Mouse (Mus musculus) left cerebral cortex, adult 2 months (tissue): ENCODE results near the gene Zfp652. TPM values are rescaled to one million over a fixed set of nuclear protein-coding genes. Genes with fewer than 3 reads are reported as not detected.
"Not testable (repeated sequence)": the region's sequence is repeated elsewhere in the genome, so short reads cannot be mapped to it uniquely, and the experiment has no call there.

Experiments
- DNase-seq, 2 experiments: peaks; one replicate each; pipeline ENCODE4 v3.0.0; 2021 to 2022; ENCODE audit warnings: low spot score in 2 of 2, mixed read lengths in 1 of 2; ENCODE audit errors: extremely low spot score in 1 of 2
- H3K27ac ChIP-seq: fragments of 200-600 bp; 2 replicates; pipeline ENCODE4 v1.8.1; 2022
- H3K4me3 ChIP-seq: fragments of 200-600 bp; 2 replicates; pipeline ENCODE4 v1.8.1; 2022
- CTCF ChIP-seq: fragments of 200-600 bp; IDR thresholded peaks from 2 replicates; pipeline ENCODE4 v1.8.1; 2022; ENCODE audit warnings: antibody characterized with exemption, mild to moderate bottlenecking, moderate library complexity
- intact Hi-C: fragments of 180-260 bp; cut with DNase I; formaldehyde crosslinking; loops from one replicate; pipeline ENCODE4 v1.15.1; 2025
- total RNA-seq, 2 experiments: library from RNA; stranded (reverse); gene quantifications; 2 replicates each; pipeline ENCODE4 v1.2.3; 2021

Zfp652 gene
- total RNA-seq, 2 experiments from 2014 or later: 42.3 to 43.5 TPM

DNA sequence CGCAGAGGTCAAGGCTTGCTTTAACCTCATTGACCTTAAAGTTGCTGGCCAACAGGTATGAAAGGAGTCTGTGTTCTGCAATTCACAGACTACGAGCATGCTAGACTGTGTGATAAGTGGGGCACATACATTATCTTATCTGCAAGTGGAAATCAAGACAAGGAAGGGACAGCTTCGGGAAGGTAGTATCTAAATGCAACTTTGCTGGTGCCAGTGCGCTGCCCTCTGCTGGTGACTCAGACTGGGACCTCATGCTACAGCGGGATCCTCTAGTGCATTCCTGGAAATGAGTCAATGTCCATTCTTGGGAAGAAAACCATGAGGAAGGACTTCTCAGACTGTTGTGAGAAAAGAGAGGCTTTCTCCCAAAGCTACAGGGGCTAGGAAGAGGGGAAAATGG lies 141.2 kb downstream of the Zfp652 start:
- intact Hi-C loops: loop anchor here (2.0 kb wide), 1 partner anchor 25 kb away; no protein-coding TSS in a partner anchor
- TF ChIP-seq CTCF: peak; percentile 72
- H3K27ac ChIP-seq: no peak overlapping the region
- no peak overlapping the region for H3K4me3 ChIP-seq
- DNase-seq: no peak

DNA sequence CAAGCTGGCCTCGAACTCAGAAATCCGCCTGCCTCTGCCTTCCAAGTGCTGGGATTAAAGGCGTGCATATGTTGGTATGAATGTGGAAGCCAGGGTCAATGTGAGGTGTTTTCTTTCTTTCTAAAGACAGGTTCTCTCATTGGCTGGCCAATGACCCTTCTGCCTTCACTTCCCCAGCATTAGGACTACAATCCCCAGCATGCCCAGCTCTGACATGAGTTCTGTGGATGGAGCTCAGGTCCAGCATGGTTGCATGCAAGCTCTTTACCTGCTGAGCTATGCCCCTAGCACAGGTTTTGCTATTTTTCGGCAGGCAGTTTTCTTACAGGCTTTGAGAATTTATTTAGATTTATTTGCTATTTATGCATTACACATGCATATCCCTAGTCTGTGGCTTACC lies 144.8 kb downstream of the Zfp652 start:
- no peak overlapping the region for H3K4me3 ChIP-seq
- no peak for DNase-seq
- H3K27ac ChIP-seq: peak overlapping the region; percentile 84; the same call in 1 of the 2 replicates
- intact Hi-C loops: loop anchor here (5.0 kb wide), 1 partner anchor 85 kb away; no protein-coding TSS in a partner anchor
- no peak for TF ChIP-seq CTCF

DNA sequence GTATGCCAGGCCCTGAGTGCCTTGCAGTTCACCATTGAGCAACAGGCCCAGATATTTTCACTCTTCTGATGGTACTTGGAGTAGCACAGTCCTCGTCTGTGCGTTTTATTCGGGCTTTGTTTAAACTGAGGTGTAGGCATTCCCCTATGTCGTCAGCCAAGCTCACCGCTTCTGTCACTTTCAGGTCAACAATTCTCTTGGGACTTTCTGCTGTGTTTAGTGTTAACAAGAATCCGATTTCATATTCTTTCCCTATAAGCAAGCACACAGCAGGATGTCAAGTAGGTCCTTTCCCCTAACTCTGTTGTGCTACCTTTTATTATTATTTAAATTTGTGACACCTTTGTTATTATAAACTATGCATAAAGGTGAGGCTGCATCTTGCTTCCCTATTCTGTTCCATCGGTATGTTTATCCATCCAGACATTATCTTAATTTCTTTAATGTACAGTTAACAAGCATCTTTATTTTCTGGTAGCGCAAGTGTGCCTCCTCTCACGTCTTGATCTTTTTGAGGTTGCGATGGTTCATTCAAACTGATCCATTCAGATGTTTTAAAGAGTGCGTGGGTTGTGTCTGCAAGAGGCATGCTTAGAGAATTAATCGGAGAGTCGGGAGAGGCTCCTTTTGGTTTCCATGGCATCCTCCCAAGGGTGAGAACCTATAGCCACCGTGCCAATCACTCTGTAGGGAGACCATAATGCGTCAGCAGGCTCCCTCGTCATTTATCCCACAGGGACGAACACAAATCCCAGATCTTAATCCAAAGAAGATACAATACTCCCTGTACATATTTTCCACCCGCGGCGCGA lies 145.4 kb downstream of the Zfp652 start:
- DNase-seq: peak in 1 of 2 experiments; percentile 21
- peak overlapping the region; percentile 63 for H3K4me3 ChIP-seq
- TF ChIP-seq CTCF: no peak
- peak overlapping the region; percentile 84 for H3K27ac ChIP-seq
- intact Hi-C loops: loop anchor here (1.0 to 5.0 kb wide), 3 partner anchors 33 to 218 kb away; partner anchors contain the start of gene Phospho1

DNA sequence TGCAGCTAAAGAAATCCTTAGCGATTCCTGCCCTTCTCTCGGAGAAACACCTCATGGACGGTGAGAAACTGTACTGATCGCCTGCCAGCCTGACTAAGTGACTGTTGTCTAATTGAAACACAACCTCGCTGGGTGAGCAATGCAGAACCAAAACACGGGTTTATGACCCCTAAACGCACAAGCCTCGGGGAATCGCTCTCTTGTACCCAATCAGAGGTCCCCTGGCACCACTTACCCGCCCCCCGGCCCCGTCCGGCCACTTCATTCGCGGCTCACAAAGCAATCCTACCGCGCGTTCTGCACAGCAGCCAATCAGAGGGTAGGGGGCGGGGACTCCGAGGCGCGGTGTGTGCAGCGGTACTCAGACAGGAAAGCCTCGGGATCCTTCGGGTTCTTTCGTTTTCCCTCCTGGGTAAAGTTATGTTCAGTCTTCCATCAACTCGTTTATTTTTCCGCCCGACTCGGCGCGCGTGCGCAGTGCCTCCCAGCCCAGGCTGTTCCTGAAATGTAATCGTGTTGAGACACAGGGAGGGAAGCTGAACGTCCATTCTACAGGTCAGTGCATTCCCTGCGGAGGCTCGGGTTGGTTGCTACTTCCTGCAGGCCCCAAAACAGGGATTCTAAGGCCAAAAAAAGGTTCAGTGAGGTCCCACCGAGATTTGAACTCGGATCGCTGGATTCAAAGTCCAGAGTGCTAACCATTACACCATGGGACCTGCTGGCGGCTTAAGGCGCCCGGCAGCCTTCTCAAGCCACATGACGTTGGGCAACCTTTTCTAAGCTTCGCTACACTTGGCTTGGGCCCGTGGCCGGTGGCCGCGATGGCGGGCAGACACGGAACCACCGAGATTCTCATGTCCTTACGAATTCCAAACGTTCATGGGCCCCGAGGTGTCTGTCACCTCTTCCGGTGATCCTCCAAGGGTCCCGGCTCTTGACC lies 146.3 kb downstream of the Zfp652 start:
- DNase-seq: peak; percentile 95 to 97
- H3K27ac ChIP-seq: peak overlapping the region; percentile 84
- intact Hi-C loops: loop anchor here (1.0 to 5.0 kb wide), 3 partner anchors 34 to 218 kb away; partner anchors contain the start of gene Phospho1
- no peak for TF ChIP-seq CTCF
- H3K4me3 ChIP-seq: peak overlapping the region; percentile 63

DNA sequence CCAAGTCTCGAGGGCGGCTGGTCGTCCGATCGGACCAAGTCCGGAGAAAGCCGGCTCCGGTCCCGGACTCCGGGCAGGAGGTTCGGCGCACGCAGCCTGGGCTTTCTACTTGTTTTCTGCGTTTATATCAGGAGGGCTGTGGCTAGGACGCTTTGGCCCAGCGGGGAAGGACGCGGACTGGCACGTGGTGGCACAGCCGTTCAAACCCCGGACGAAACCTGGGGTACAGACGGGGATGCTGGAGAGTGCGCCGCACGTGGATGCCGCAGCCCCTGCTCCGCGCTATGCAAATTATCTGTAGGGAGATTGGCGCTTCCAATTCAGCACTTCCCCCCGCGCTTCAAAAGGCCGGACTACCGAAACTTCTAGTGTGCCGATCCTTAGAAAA lies 147.0 kb downstream of the Zfp652 start:
- H3K27ac ChIP-seq: peak overlapping the region; percentile 83
- intact Hi-C loops: loop anchor here (2.0 to 5.0 kb wide), 2 partner anchors 35 to 87 kb away; partner anchors contain the start of gene Phospho1

DNA sequence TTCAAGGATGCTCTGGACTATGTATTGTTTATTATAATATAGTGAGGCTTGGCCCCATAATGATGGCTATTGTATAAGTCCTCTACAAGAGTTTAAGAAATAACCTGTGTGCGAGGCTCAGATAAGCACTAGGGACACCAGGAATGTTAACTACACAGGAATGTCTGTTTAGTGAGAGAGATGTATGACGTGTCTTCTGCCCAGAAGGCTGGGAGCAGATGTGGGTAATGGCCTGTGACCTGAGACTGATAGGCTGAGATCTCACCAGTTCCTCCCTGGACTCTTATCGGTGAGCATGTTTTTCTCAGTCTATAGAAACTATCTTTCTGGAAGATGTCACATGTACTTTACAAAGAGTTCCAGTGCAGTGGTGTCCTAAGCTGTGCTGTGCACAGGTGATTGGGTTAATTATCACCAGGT lies 147.6 kb downstream of the Zfp652 start:
- TF ChIP-seq CTCF: no peak
- peak overlapping the region; percentile 63 for H3K4me3 ChIP-seq
- H3K27ac ChIP-seq: no peak overlapping the region
- intact Hi-C loops: no loop called here
- DNase-seq: no peak

More for the DNA sequence above, 147.0 kb downstream of the Zfp652 start:
- no peak for TF ChIP-seq CTCF
- peak overlapping the region; percentile 63 for H3K4me3 ChIP-seq
- DNase-seq: peak in 1 of 2 experiments; percentile 67

DNA sequence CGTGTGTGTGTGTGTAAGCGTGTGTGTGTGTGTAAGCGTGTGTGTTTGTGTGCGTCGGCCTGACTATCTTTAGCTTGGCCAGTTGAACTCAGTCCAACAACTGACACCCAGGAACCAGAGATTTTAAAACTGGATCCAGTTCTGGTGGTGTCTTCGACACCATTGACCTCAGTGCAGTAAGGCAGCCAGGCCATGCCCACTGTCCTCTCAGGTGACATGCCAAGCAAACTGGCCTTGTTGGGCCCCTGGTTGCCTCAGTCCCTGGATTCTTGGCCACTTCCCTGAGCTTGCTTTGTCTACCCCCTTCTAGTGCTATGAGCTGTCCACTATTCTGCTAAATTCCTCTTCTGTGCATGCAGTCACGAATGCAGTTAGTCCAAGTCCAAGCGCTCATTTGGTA lies 148.9 kb downstream of the Zfp652 start:
- DNase-seq: no peak
- no peak overlapping the region for H3K27ac ChIP-seq
- intact Hi-C loops: no loop called here
- no peak for TF ChIP-seq CTCF
- no peak overlapping the region for H3K4me3 ChIP-seq

DNA sequence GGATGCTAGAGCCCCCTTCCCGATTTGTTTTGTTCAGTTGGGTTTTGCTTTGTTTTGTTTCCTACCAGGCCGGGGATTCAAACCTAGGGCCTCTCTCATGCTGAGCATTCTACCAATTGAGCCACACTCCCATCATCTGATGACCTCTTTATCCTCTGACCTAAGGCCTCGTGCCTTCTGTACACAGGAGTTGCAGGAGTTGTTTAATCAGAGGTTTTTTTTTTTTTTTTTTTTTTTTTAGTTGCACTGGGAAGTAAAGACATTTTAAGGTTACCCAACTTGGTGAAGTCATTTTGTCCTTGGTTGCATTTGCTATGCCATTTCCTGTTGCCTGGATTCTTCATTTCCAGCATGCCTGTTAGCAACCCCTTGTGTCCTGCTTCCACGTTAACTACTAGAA lies 157.0 kb downstream of the Zfp652 start:
- no peak for TF ChIP-seq CTCF
- intact Hi-C loops: no loop called here

DNA sequence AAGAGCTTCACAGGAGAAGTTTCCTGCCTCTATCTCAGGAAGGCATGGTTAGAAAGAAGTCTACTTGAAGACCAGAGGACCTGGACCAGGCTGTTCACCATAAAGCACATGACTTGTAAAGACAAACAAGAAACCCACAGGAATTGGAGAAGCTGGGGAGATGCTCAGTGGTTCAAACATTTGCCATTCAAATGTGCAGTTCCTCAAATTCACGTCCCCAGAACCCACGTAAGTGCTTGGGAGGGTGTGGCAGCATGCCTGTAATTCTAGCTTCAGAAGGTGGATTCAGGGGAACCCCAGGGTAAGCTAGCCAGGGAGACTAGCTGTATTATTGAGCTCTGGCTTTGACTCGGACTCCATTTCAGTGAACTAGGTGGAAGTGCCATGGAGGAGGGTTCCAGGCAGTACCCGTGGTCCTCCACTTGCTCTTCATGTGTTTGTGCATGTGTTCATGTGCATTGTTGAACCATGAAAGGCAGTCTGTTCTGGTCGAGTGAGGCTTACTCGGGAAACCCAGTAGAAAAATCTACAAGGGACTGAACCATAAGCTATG lies 157.5 kb downstream of the Zfp652 start:
- intact Hi-C loops: loop anchor here (10.0 kb wide), 1 partner anchor 265 kb away; the partner anchor contains the start of gene Ttll6
- TF ChIP-seq CTCF: no peak

More for the DNA sequence above, 157.0 kb downstream of the Zfp652 start:
- DNase-seq: no peak
- Histone ChIP-seq H3K4me3 (no peak overlapping the region), H3K27ac (no peak overlapping the region)

DNA sequence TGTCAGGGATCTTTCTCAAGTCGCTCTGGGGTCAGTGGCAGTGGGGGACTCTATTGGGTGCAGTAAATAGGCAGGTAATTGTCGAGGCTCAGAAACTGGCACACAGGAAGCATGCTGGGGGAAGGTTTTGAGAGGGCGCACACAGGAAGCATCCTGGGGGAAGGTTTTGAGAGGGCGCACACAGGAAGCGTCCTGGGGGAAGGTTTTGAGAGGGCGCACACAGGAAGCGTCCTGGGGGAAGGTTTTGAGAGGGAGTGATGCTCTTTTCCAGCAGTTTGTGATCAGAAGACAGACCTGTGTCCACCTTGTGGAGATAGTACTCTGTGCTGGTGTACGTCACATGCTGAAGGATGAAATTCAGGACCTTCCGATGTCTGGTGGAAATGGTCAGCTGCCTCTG lies 163.3 kb downstream of the Zfp652 start:
- intact Hi-C loops: loop anchor here (5.0 to 10.0 kb wide), 3 partner anchors 101 to 259 kb away; partner anchors contain the start of genes Snf8 and Ttll6
- Histone ChIP-seq H3K4me3 (no peak overlapping the region), H3K27ac (no peak overlapping the region)
- DNase-seq: no peak
- TF ChIP-seq CTCF: no peak

More for the DNA sequence above, 157.5 kb downstream of the Zfp652 start:
- no peak for DNase-seq
- no peak overlapping the region for H3K27ac ChIP-seq
- no peak overlapping the region for H3K4me3 ChIP-seq

DNA sequence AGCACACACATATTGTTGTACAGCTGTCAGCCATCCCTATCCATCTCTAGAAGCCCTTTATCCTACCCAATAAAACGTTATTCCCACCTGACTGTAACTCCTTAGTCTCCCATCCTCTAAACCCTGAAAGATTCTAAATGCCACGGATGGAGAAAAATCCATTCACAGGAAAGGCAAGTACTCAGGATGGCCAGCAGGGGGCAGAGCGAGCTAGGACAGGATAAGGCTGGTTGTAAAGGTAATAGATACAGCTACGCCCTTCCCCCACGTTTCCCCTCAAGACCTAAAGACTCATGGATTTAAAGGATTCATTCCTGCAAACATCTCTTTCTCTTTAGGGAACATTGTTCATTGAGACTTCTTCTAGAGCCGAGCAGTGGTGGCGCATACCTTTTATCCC lies 163.8 kb downstream of the Zfp652 start:
- TF ChIP-seq CTCF: peak; percentile 79
- Histone ChIP-seq H3K4me3 (no peak overlapping the region), H3K27ac (no peak overlapping the region)
- DNase-seq: peak; percentile 37 to 53
- intact Hi-C loops: loop anchor here (5.0 to 10.0 kb wide), 3 partner anchors 101 to 259 kb away; partner anchors contain the start of genes Snf8 and Ttll6

DNA sequence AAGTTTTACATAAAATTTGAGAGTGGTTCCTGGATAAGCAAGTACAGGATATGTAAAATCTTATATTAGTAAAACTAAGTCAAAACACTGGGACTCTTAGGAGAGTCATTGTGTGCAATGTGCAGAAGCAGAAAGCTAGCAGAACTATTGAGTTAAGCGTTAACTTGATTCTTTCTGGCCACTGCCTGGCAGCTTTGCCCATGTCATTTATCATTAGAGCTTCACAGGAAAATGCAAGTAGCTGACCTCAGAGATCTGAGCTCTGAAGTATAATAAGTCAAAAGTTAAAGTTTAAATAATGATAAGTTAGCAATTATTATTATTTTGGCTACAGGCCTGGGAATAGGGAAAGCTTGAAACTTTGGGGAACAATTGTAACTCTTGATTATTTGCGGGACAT lies 167.4 kb downstream of the Zfp652 start:
- intact Hi-C loops: loop anchor here (5.0 to 10.0 kb wide), 3 partner anchors 97 to 255 kb away; partner anchors contain the start of genes Snf8 and Ttll6
- DNase-seq, H3K27ac ChIP-seq, H3K4me3 ChIP-seq: not testable (repeated sequence)
